Mouse (Mus musculus) kidney, postnatal 14 days (tissue): ENCODE data around the gene Hamp2.
A peak's percentile ranks its signal among the peaks of the same experiment; 100 is the strongest.

ENCODE experiments used
- DNase-seq: peaks from one replicate; pipeline ENCODE4 v3.0.0; 2022; ENCODE audit warnings: mixed read lengths

Hamp2 gene

DNA sequence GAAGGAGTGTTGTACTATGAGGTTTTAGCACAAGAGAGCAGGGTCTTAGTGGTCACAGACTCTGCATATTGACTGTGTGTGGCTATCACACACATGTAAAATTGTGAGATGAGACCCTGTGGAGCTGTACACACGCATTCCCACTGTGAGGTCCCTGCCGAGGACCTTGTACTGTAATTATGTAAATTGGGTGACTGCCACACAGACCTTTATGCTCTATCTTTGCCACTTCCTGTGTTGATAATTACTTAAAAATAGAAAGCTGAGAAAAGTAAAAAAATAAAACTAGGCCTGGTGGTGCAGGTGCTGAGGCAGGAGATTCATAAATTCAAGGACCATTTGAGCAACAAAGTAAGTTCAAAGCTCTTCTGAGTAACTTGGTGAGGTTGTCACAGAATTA lies 33.8 kb downstream of the Hamp2 start:
- no peak for DNase-seq

DNA sequence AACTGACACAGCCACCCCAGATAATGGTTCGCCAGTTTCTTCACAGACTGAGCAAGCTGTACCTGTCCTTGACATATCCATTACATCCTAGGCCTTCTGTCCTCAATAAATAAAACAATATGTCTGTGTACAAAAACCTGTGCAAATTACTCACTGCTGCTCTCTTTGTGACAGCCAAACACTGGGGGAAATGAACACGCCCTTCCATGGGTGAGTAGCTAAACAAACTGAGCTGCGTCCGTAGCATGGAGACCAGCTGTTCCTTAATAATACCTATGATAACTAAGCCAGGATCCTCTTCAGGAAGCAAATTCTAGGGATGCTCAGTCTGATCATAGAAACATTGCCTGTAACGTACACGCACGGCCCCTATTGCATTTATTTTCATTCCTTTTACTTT lies 35.7 kb downstream of the Hamp2 start:
- no peak for DNase-seq

DNA sequence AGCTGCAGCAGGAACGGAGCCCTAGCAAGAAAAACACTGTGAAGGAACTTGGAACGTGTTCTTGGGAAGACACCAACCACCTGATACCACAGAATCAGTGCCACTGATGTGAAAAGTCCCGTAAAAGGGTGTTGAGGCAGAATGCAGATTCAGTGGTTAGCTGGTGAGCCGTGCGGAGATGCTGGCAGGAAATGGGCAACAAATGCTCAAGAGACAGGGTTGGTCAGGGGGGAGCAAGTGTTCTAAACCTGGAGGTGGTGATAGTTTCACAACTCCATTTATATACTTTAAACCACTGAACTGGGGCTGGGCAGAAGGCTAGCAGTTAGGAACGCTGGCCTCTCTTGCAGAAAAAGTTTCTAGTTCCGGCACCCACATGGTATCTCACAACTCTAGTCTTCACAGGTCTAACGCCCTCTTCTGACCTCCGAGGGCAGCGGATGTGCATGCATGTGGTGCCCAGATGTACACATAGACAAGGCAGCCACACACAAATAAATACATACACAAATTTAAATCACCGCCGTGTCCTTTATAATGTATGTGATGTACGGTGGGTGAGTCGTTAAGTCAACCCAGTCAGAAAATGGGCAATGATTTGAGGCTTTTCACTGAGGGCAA lies 36.8 kb downstream of the Hamp2 start:
- no peak for DNase-seq

DNA sequence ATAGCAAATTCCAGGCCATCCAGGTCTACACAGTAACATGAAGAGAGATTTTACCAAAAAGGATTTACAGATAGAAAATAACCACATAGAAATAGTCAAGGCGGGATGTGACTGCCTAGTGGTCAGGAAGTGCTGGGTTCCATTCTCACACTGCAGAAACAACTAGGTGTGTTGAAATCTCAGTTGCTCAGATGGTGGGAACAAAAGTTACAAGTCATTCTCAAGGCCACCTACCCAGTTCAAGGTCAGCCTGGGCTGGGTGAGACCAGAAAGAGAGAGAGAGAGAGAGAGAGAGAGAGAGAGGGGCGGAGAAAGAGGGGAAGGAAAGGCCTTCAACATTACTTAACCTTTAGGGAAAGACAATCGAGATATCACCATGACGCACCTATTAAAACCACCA lies 37.6 kb downstream of the Hamp2 start:
- DNase-seq = no peak

- DNase-seq = no peak
Measured at GRCm38 (mm10) chr7:30884047-30884446, 40.4 kb downstream of the Hamp2 start.

DNA sequence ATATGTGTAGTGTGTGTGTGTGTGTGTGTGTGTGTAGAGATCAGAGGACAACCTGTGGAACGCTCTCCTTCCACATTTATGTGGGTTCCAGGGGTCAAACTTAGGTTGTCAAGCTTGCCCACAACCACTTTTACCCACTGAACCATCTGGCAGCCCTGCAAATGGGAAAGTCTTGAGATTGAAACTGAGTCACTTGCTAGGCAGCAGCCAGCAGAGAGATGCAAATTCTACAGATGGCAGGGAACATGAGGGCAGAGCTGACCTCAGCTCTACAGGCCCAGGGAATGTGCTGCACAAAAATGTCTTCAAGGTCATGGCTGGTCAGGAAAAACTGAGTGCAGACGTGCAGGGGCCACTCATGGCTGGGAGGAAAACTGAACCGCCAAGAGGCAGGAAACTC lies 43.1 kb downstream of the Hamp2 start:
- no peak for DNase-seq

DNA sequence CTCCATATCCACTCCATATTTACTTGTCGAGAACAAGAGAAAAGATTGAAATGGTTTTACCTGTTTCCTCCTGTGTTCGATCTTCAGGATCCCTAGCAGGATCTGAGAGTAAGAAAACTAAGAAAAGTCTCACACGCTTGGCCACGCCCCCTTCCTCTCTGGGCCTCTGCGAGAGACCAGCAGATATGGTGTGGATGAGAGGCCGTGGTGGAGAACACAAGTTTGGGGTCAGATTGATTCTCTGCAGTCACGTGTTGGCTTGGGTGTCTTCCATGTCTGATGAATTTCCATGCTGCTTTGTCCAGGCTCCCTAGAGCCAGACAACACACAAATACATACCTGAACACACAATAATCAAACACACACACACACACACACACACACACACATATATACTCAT lies 44.3 kb downstream of the Hamp2 start, which contains the start of gene Cd22:
TSS of gene Cd22 (minus strand) at position 167 of the 400 bp plus-strand sequence.
- no peak for DNase-seq

- DNase-seq = no peak
Measured at GRCm38 (mm10) chr7:30878950-30879349, 45.5 kb downstream of the Hamp2 start.

GRCm38 (mm10) chr7:30873083-30873482 lies 51.4 kb downstream of the Hamp2 start:
- peak; percentile 82 for DNase-seq
